Mouse (Mus musculus) limb, embryonic 14.5 days (tissue): Measurements from ENCODE around the gene Cox4i1. TPM values are rescaled to one million over a fixed set of nuclear protein-coding genes. Genes with fewer than 3 reads are reported as not detected.
A peak's percentile ranks its signal among the peaks of the same experiment; 100 is the strongest.

ENCODE experiments used
- ATAC-seq: fragments of 200-750 bp; cut with Nextera tagmentation; 2 replicates; pipeline ENCODE4 v1.8.0; 2017; ENCODE audit warnings: low read depth, moderate number of reproducible peaks, moderate TSS enrichment; ENCODE audit not compliant: low FRiP score
- DNase-seq: peaks from one replicate; pipeline ENCODE4 v3.0.0-alpha.2; 2015; ENCODE audit warnings: low spot score
- H3K27ac ChIP-seq: fragments of 300-500 bp; sonication (generic); replicated peaks from 2 replicates; pipeline ENCODE4 v1.5.1; 2014; ENCODE audit warnings: low read depth, mild to moderate bottlenecking, low read length, moderate library complexity, mixed read lengths
- H3K27me3 ChIP-seq: fragments of 300-500 bp; sonication (generic); 2 replicates; pipeline ENCODE4 v1.6.1; 2014; ENCODE audit warnings: low read length, mixed read lengths; ENCODE audit not compliant: control insufficient read depth, insufficient read depth
- H3K36me3 ChIP-seq: fragments of 300-500 bp; sonication (generic); 2 replicates; pipeline ENCODE4 v1.6.1; 2014; ENCODE audit warnings: mild to moderate bottlenecking, low read length, moderate library complexity, mixed read lengths; ENCODE audit not compliant: control insufficient read depth, insufficient read depth
- H3K4me1 ChIP-seq: fragments of 300-500 bp; sonication (generic); 2 replicates; pipeline ENCODE4 v1.6.1; 2014; ENCODE audit warnings: antibody characterized with exemption, low read length, mixed read lengths; ENCODE audit not compliant: control insufficient read depth, insufficient read depth
- H3K4me2 ChIP-seq: fragments of 300-500 bp; sonication (generic); replicated peaks from 2 replicates; pipeline ENCODE4 v1.6.1; 2014; ENCODE audit warnings: low read depth, mild to moderate bottlenecking, low read length, moderate library complexity; ENCODE audit not compliant: severe bottlenecking
- H3K4me3 ChIP-seq: fragments of 300-500 bp; sonication (generic); replicated peaks from 2 replicates; pipeline ENCODE4 v1.5.1; 2014; ENCODE audit warnings: low read length
- H3K9ac ChIP-seq: fragments of 300-500 bp; sonication (generic); 2 replicates; pipeline ENCODE4 v1.6.1; 2014; ENCODE audit warnings: mild to moderate bottlenecking, low read depth, low read length, moderate library complexity; ENCODE audit not compliant: severe bottlenecking
- H3K9me3 ChIP-seq: fragments of 300-500 bp; sonication (generic); 2 replicates; pipeline ENCODE4 v1.6.1; 2016; ENCODE audit warnings: low read length; ENCODE audit not compliant: control insufficient read depth
- POLR2A ChIP-seq: fragments of 200-500 bp; IDR thresholded peaks from 2 replicates; pipeline ENCODE4 v1.8.0; 2012; ENCODE audit warnings: inconsistent platforms, mild to moderate bottlenecking, moderate library complexity, borderline replicate concordance; ENCODE audit not compliant: insufficient read depth, insufficient read length; ENCODE audit errors: extremely low read depth
- WGBS: fragments of 180-500 bp; shearing (Covaris S2); extraction: QIAGEN DNeasy Blood & Tissue Kit; methylation state at CpG from one replicate; pipeline ENCODE4 v1.1.7; 2014; 5-methylcytosine and 5-hydroxymethylcytosine counted together
- polyA plus RNA-seq, 2 experiments: library from polyadenylated mRNA; depleted of rRNA in 1 of 2; stranded (reverse) in 1 of 2; unstranded in 1 of 2; fragments of >200 nt; fragmentation: Nextera tagmentation in 1 of 2; extraction: Ambion mirVana in 1 of 2; gene quantifications; 2 replicates each; pipeline versions ENCODE4 v1.2.1 to v1.2.3; 2012 to 2014

Gene Cox4i1
- polyA plus RNA-seq, 2 experiments = 964 to 1,017 TPM

GRCm38 (mm10) chr8:120665726-120666455 is 2.1 kb upstream of the Cox4i1 start:
- no peak for TF ChIP-seq POLR2A
- Histone ChIP-seq H3K27ac (no peak overlapping the region), H3K9me3 (no peaks in the 10 kb centered on the region), H3K27me3 (no peaks in the 10 kb centered on the region), H3K36me3 (peaks cover 20% of the 10 kb centered on the region), H3K9ac (peak overlapping the region; percentile 97; the same call in 1 of the 2 replicates), H3K4me3 (no peak overlapping the region), H3K4me2 (peak overlapping the region; percentile 79), H3K4me1 (peaks cover 15% of the 10 kb centered on the region)
- ATAC-seq (no peak), DNase-seq (no peak)
- 73% methylated on average over 3 of the region's 3 CpGs for WGBS

GRCm38 (mm10) chr8:120666807-120667470 is 1.1 kb upstream of the Cox4i1 start:
- Histone ChIP-seq H3K4me1 (peaks cover 15% of the 10 kb centered on the region), H3K4me3 (peak overlapping the region; percentile 93), H3K4me2 (peak overlapping the region; percentile 79), H3K27me3 (no peaks in the 10 kb centered on the region), H3K27ac (no peak overlapping the region), H3K36me3 (peaks cover 26% of the 10 kb centered on the region), H3K9me3 (no peaks in the 10 kb centered on the region), H3K9ac (peak overlapping the region; percentile 97)
- no peak for TF ChIP-seq POLR2A
- WGBS = 2% methylated on average over 17 of the region's 17 CpGs
- ATAC-seq (no peak), DNase-seq (no peak)

- Histone ChIP-seq H3K36me3 (peaks cover 41% of the 10 kb centered on the region), H3K27ac (peak within 1 kb of the TSS; percentile 80), H3K9me3 (no peaks in the 10 kb centered on the region), H3K4me1 (peaks cover 15% of the 10 kb centered on the region), H3K9ac (peak within 1 kb of the TSS; percentile 97), H3K4me2 (peak within 1 kb of the TSS; percentile 83), H3K27me3 (no peaks in the 10 kb centered on the region), H3K4me3 (peak within 1 kb of the TSS; percentile 93)
- ATAC-seq (0 out of 2 replicates have a peak, but pooled peaks have one; percentile 7), DNase-seq (no peak)
- WGBS = under 1% methylated on average over 49 of the region's 51 CpGs
- TF ChIP-seq POLR2A = no peak
These were observed 418 bp downstream of the Cox4i1 start, which contains the start of gene Emc8 for GRCm38 (mm10) chr8:120668374-120668905. Gene Emc8, minus strand, starts transcription at chr8:120668573.

GRCm38 (mm10) chr8:120671775-120672174 is 3.8 kb downstream of the Cox4i1 start:
- Histone ChIP-seq H3K9ac (no peak overlapping the region), H3K4me2 (no peak overlapping the region), H3K4me3 (no peak overlapping the region), H3K27me3 (no peaks in the 10 kb centered on the region), H3K4me1 (peaks cover 7% of the 10 kb centered on the region), H3K36me3 (peaks cover 54% of the 10 kb centered on the region), H3K27ac (no peak overlapping the region), H3K9me3 (no peaks in the 10 kb centered on the region)
- no peak for TF ChIP-seq POLR2A
- 85% methylated on average over 6 of the region's 6 CpGs for WGBS
- ATAC-seq (no peak), DNase-seq (no peak)

GRCm38 (mm10) chr8:120672626-120673229 is 4.7 kb downstream of the Cox4i1 start:
- ATAC-seq (no peak), DNase-seq (no peak)
- no peak overlapping the region for H3K4me2 ChIP-seq
- H3K9me3 ChIP-seq = no peaks in the 10 kb centered on the region
- peaks cover 54% of the 10 kb centered on the region for H3K36me3 ChIP-seq
- no peak for TF ChIP-seq POLR2A
- 90% methylated on average over 16 of the region's 16 CpGs for WGBS
- peaks cover 5% of the 10 kb centered on the region; the same call in 1 of the 2 replicates for H3K4me1 ChIP-seq
- H3K27ac ChIP-seq = no peak overlapping the region
- H3K27me3 ChIP-seq = no peaks in the 10 kb centered on the region
- no peak overlapping the region for H3K9ac ChIP-seq
- H3K4me3 ChIP-seq = no peak overlapping the region
